Mouse (Mus musculus): Measurements from ENCODE around the gene Ap1g2.

- no peak for TF ChIP-seq CTCF (IDR thresholded peaks at IDR 0.05; ENCODE audit: extremely low read depth, insufficient read depth, insufficient read length, insufficient replicate concordance)
- TF ChIP-seq POLR2A (IDR thresholded peaks at IDR 0.05; ENCODE audit: low read depth, low read length): no peak
Measured at GRCm38 (mm10) chr14:55111720-55112119, 5.3 kb upstream of the Ap1g2 start.

All from spleen, adult 2 months (tissue).